Mouse (Mus musculus) gonadal fat pad, adult 2 months (tissue): ENCODE data around the gene Hes2. TPM values are rescaled to one million over a fixed set of nuclear protein-coding genes. Genes with fewer than 3 reads are reported as not detected.

Experiments used
- polyA plus RNA-seq: library from polyadenylated mRNA; depleted of rRNA; stranded (reverse); fragments of >200 nt; gene quantifications from 2 replicates; pipeline ENCODE4 v1.2.3, GENCODE M21; 2012; rRNA removed

Hes2 gene
- polyA plus RNA-seq, 1 experiment = 0.32 TPM

Other genes starting within 250 kb of the Hes2 start
- gene Dnajc11, start 225.2 kb upstream of the Hes2 start, polyA plus RNA-seq = 62.3 and 66.7 TPM in 2 replicates
- gene Thap3, start 169.9 kb upstream of the Hes2 start, polyA plus RNA-seq = 44.1 and 51.3 TPM in 2 replicates
- gene Phf13, start 162.6 kb upstream of the Hes2 start, polyA plus RNA-seq = 11.3 and 14.8 TPM in 2 replicates
- 20.5 and 29.4 TPM in 2 replicates for gene Klhl21, start 150.1 kb upstream of the Hes2 start, polyA plus RNA-seq
- gene Zbtb48, start 131.2 kb upstream of the Hes2 start, polyA plus RNA-seq = 9.8 and 12.8 TPM in 2 replicates
- gene Tas1r1, start 120.3 kb upstream of the Hes2 start, polyA plus RNA-seq = 3.3 and 4.0 TPM in 2 replicates
- 20.1 and 21.2 TPM in 2 replicates for gene Nol9, start 119.5 kb upstream of the Hes2 start, polyA plus RNA-seq
- 35.0 and 37.7 TPM in 2 replicates for gene Plekhg5, start 86.4 kb upstream of the Hes2 start, polyA plus RNA-seq
- 5.9 and 6.1 TPM in 2 replicates for gene Tnfrsf25, start 42.9 kb upstream of the Hes2 start, polyA plus RNA-seq
- 83.7 and 126 TPM in 2 replicates for gene Espn, start 6.5 kb upstream of the Hes2 start, polyA plus RNA-seq
- gene Acot7, start 19.3 kb downstream of the Hes2 start, polyA plus RNA-seq = 25.6 and 27.3 TPM in 2 replicates
- gene Gpr153, start 115.4 kb downstream of the Hes2 start, polyA plus RNA-seq = 23.2 and 39.4 TPM in 2 replicates
- gene Hes3, start 132.8 kb downstream of the Hes2 start, polyA plus RNA-seq = not detected in 2 replicates
- gene Icmt, start 138.4 kb downstream of the Hes2 start, polyA plus RNA-seq = 35.4 and 38.1 TPM in 2 replicates
- 3.5 and 6.1 TPM in 2 replicates for gene Rnf207, start 160.1 kb downstream of the Hes2 start, polyA plus RNA-seq
- 60.1 and 82.3 TPM in 2 replicates for gene Rpl22, start 166.9 kb downstream of the Hes2 start, polyA plus RNA-seq
- 0.28 and 0.49 TPM in 2 replicates for gene Chd5, start 179.8 kb downstream of the Hes2 start, polyA plus RNA-seq